Mouse (Mus musculus) bone marrow, adult 2 months (tissue): Measurements from ENCODE around the gene Map3k5.

Experiments used
- CTCF ChIP-seq: fragments of 200-500 bp; IDR thresholded peaks from 2 replicates; pipeline ENCODE4 v1.5.1; 2011; ENCODE audit warnings: low read length, control low read depth; ENCODE audit not compliant: control insufficient read depth, insufficient read depth
- POLR2A ChIP-seq: fragments of 200-500 bp; IDR thresholded peaks from 2 replicates; pipeline ENCODE4 v1.6.1; 2011; ENCODE audit warnings: low read depth, mild to moderate bottlenecking, control low read depth, low read length, borderline replicate concordance; ENCODE audit not compliant: control insufficient read depth

DNA sequence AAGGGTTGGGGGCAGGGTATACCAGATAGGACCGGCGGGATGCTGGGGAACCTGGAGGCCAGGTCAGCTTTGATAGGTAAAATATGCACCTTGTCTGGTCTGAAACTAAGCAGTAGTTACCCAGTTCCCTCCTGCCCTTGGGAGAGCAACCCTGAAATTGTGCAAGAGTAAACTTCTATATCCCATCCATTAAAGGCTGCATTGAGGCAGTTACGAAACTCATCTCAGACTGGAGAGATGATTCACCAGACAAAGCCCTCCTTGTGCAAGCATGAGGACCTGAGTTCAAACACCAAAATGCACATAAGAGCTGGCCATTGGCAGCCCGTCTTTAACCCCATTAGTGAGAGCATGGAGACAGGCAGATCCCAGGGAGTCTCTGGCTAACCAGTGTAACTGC lies 233.2 kb downstream of the Map3k5 start:
- TF ChIP-seq POLR2A (no peak), CTCF (no peak)
